Mouse (Mus musculus) CH12.LX (cell line): ENCODE results near the gene Dnajc10. TPM values are rescaled to one million over a fixed set of nuclear protein-coding genes. Genes with fewer than 3 reads are reported as not detected.

ENCODE experiments used
- DNase-seq: peaks from one replicate; pipeline ENCODE4 v3.0.0-alpha.2; 2013; ENCODE audit errors: extremely low read depth
- H3K27ac ChIP-seq: 2 replicates; pipeline ENCODE4 v1.5.1; 2012; ENCODE audit warnings: low read depth, mild to moderate bottlenecking, control low read depth, moderate library complexity; ENCODE audit not compliant: insufficient read depth
- H3K27me3 ChIP-seq: replicated peaks from 2 replicates; pipeline ENCODE3; 2012; ENCODE audit warnings: inconsistent platforms
- H3K36me3 ChIP-seq, 2 experiments: replicated peaks in 1 of 2; 2 replicates each; pipeline versions ENCODE3 to v1.6.1; 2012; ENCODE audit warnings: inconsistent platforms in 1 of 2, low read length in 1 of 2, mild to moderate bottlenecking in 1 of 2, mixed read lengths in 1 of 2, moderate library complexity in 1 of 2; ENCODE audit not compliant: control insufficient read depth in 1 of 2, insufficient read depth in 1 of 2
- H3K4me1 ChIP-seq, 2 experiments: 2 replicates each; pipeline ENCODE4 v1.6.1; 2012; ENCODE audit warnings: inconsistent platforms in 1 of 2, moderate library complexity in 1 of 2; ENCODE audit not compliant: insufficient read depth in 2 of 2, control insufficient read depth in 1 of 2
- H3K4me2 ChIP-seq: 2 replicates; pipeline ENCODE4 v1.6.1; 2012; ENCODE audit warnings: low read depth, mild to moderate bottlenecking, control low read depth; ENCODE audit not compliant: poor library complexity, insufficient read depth, severe bottlenecking
- H3K4me3 ChIP-seq, 3 experiments: fragments of 150-350 bp in 1 of 3; sonication (generic) in 1 of 3; replicated peaks in 1 of 3; 2 replicates each; pipeline versions ENCODE3 to v1.5.1; 2011 to 2012; ENCODE audit warnings: low read depth in 2 of 3, low read length in 2 of 3, mild to moderate bottlenecking in 2 of 3, moderate library complexity in 2 of 3, control low read depth in 1 of 3, improper control_type of control experiment in 1 of 3, inconsistent platforms in 1 of 3, mixed read lengths in 1 of 3; ENCODE audit not compliant: poor library complexity in 1 of 3
- H3K79me2 ChIP-seq: replicated peaks from 2 replicates; pipeline ENCODE4 v1.6.1; 2012; ENCODE audit warnings: mild to moderate bottlenecking, moderate library complexity; ENCODE audit not compliant: control insufficient read depth, poor library complexity, insufficient read depth, severe bottlenecking; ENCODE audit errors: extremely low read depth
- H3K9ac ChIP-seq: 2 replicates; pipeline ENCODE4 v1.6.1; 2012; ENCODE audit warnings: low read depth, mild to moderate bottlenecking, control low read depth, moderate library complexity; ENCODE audit not compliant: insufficient read depth
- H3K9me3 ChIP-seq: replicated peaks from 2 replicates; pipeline ENCODE3; 2012; ENCODE audit warnings: low read length, inconsistent platforms, mixed read lengths
- BHLHE40 ChIP-seq: IDR thresholded peaks from 2 replicates; pipeline ENCODE4 v1.6.1; 2011; ENCODE audit warnings: mild to moderate bottlenecking, low read depth, low read length, improper control_type of control experiment
- CHD1 ChIP-seq: IDR thresholded peaks from 2 replicates; pipeline ENCODE4 v1.6.1; 2012; ENCODE audit warnings: low read depth, low read length, improper control_type of control experiment, inconsistent platforms
- CHD2 ChIP-seq: IDR thresholded peaks from 2 replicates; pipeline ENCODE4 v1.6.1; 2011; ENCODE audit warnings: low read length, improper control_type of control experiment
- CTCF ChIP-seq, 2 experiments: IDR thresholded peaks in 1 of 2; conservative IDR thresholded peaks in 1 of 2; 2 replicates each; pipeline ENCODE4 v1.5.1; 2011 to 2012; ENCODE audit warnings: low read depth in 2 of 2, low read length in 2 of 2, improper control_type of control experiment in 1 of 2, inconsistent platforms in 1 of 2, mild to moderate bottlenecking in 1 of 2, moderate library complexity in 1 of 2
- ELF1 ChIP-seq: IDR thresholded peaks from 2 replicates; pipeline ENCODE4 v1.6.1; 2014; ENCODE audit warnings: low read depth, mild to moderate bottlenecking, inconsistent platforms, low read length, improper control_type of control experiment
- IRF4 ChIP-seq: IDR thresholded peaks from 2 replicates; pipeline ENCODE4 v1.6.1; 2014; ENCODE audit warnings: low read depth, mild to moderate bottlenecking, inconsistent platforms, low read length, improper control_type of control experiment
- JUN ChIP-seq: IDR thresholded peaks from 2 replicates; pipeline ENCODE4 v1.6.1; 2011; ENCODE audit warnings: low read depth, mild to moderate bottlenecking, low read length, improper control_type of control experiment, moderate library complexity; ENCODE audit not compliant: insufficient read depth
- KAT2A ChIP-seq: IDR thresholded peaks from 2 replicates; pipeline ENCODE4 v1.6.1; 2012; ENCODE audit warnings: low read length, improper control_type of control experiment, inconsistent platforms; ENCODE audit not compliant: insufficient replicate concordance
- MAFK ChIP-seq: IDR thresholded peaks from 2 replicates; pipeline ENCODE4 v1.6.1; 2011; ENCODE audit warnings: low read length, improper control_type of control experiment; ENCODE audit not compliant: insufficient replicate concordance
- MAX ChIP-seq: IDR thresholded peaks from 2 replicates; pipeline ENCODE4 v1.6.1; 2011; ENCODE audit warnings: low read length, improper control_type of control experiment
- MEF2A ChIP-seq: IDR thresholded peaks from 2 replicates; pipeline ENCODE4 v1.6.1; 2014; ENCODE audit warnings: low read depth, mild to moderate bottlenecking, inconsistent platforms, low read length, improper control_type of control experiment, borderline replicate concordance
- NRF1 ChIP-seq: IDR thresholded peaks from 2 replicates; pipeline ENCODE4 v1.6.1; 2014; ENCODE audit warnings: low read depth, mild to moderate bottlenecking, inconsistent platforms, low read length, improper control_type of control experiment, moderate library complexity
- PAX5 ChIP-seq: IDR thresholded peaks from 2 replicates; pipeline ENCODE4 v1.6.1; 2012; ENCODE audit warnings: low read length, inconsistent platforms, mixed read lengths
- RAD21 ChIP-seq: IDR thresholded peaks from 2 replicates; pipeline ENCODE4 v1.6.1; 2011; ENCODE audit warnings: low read depth, mild to moderate bottlenecking, low read length, improper control_type of control experiment, moderate library complexity
- RCOR1 ChIP-seq: conservative IDR thresholded peaks from 2 replicates; pipeline ENCODE4 v1.6.1; 2012; ENCODE audit warnings: low read depth, mild to moderate bottlenecking, inconsistent platforms, low read length, improper control_type of control experiment
- SMC3 ChIP-seq: IDR thresholded peaks from 2 replicates; pipeline ENCODE4 v1.6.1; 2011; ENCODE audit warnings: low read depth, low read length, improper control_type of control experiment
- TCF12 ChIP-seq: IDR thresholded peaks from 2 replicates; pipeline ENCODE4 v1.6.1; 2014; ENCODE audit warnings: low read depth, mild to moderate bottlenecking, inconsistent platforms, low read length, improper control_type of control experiment
- USF1 ChIP-seq: IDR thresholded peaks from 2 replicates; pipeline ENCODE4 v1.6.1; 2014; ENCODE audit warnings: low read depth, mild to moderate bottlenecking, inconsistent platforms, low read length, improper control_type of control experiment
- USF2 ChIP-seq: conservative IDR thresholded peaks from 2 replicates; pipeline ENCODE4 v1.6.1; 2011; ENCODE audit warnings: low read depth, low read length, improper control_type of control experiment
- dilution Hi-C: fragments of 300-500 bp; cut with MboI; formaldehyde crosslinking; loops from 2 replicates; pipeline ENCODE4 v1.14.3; 2020; ENCODE audit warnings: low sequenced_read_pairs; ENCODE audit not compliant: extremely low pct_unique_long_range_greater_than_20kb, extremely low pct_ligation_motif_present
- in situ Hi-C: fragments of 300-500 bp; cut with MboI; formaldehyde crosslinking; loops from 3 replicates; pipeline ENCODE4 v1.14.3; 2019; ENCODE audit warnings: low sequenced_read_pairs, low pct_ligation_motif_present, low pct_unique_long_range_greater_than_20kb, mixed read lengths
- polyA plus RNA-seq: library from polyadenylated mRNA; unstranded; fragments of >175 nt; gene quantifications from 2 replicates; pipeline ENCODE4 v1.2.1, GENCODE M21; 2012; ENCODE audit warnings: low read depth; ENCODE audit not compliant: insufficient read length
- total RNA-seq, 2 experiments: library from RNA; depleted of rRNA; stranded (reverse); fragments of 300-350 nt in 1 of 2; fragments of >200 nt in 1 of 2; gene quantifications; 2 replicates each; pipeline ENCODE4 v1.2.3; 2012 to 2014

Dnajc10 gene
- total and polyA plus RNA-seq, 3 experiments = 48.3 to 81.3 (median 65.1) TPM

DNA sequence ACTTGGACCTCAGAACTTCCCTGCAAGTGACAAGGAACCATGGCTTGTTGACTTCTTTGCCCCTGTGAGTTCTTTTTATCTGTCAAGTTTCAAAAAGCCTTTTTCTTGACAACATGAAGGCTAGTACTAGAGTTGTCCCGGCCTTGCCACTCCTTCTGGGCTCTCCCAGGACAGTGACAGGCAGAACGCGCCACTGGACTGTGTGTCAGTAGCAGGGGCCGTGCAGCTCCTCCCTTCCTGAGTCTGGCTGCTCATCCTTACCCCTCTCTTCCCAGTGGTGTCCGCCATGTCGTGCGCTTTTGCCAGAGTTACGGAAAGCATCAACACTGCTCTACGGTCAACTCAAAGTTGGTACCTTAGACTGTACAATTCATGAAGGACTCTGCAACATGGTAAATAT is 25.3 kb downstream of the Dnajc10 start:
- no peak overlapping the region for H3K4me3 ChIP-seq
- in situ Hi-C loops = loop anchor here (25.0 kb wide), 1 partner anchor 297 kb away; no protein-coding TSS in a partner anchor
- H3K9ac ChIP-seq = no peak overlapping the region
- H3K27me3 ChIP-seq = no peaks in the 10 kb centered on the region
- H3K4me2 ChIP-seq = no peak overlapping the region
- dilution Hi-C loops = no loop called here
- H3K79me2 ChIP-seq = no peaks in the 10 kb centered on the region
- H3K4me1 ChIP-seq = peaks cover 0 to 14% of the 10 kb centered on the region in 2 experiments; a peak in 2 of 4 replicates
- no peak for TF ChIP-seq MEF2A
- no peak overlapping the region for H3K27ac ChIP-seq
- no peak for DNase-seq
- no peaks in the 10 kb centered on the region for H3K9me3 ChIP-seq
- peaks cover 56 to 91% of the 10 kb centered on the region in 2 experiments for H3K36me3 ChIP-seq

DNA sequence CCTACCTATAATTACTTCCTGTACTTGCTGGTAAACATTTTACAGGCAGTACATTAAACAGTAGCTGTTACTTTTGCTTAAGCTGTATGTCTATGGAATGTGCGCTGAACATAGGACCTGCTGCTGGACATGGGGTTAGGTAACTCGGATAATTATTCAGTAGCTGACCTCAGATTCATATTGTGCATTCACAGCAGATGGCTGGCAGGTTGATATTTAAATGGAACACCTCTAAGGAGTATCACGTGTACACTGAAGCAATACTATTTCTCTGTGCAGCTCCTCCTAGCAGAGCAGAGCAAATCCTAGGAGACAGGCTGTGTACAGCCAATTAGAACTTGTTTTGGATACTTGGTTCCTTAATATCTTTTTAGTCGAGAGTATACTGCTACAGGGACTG is 39.3 kb downstream of the Dnajc10 start:
- Histone ChIP-seq H3K4me2 (no peak overlapping the region), H3K4me1 (no peaks in the 10 kb centered on the region), H3K9ac (no peak overlapping the region), H3K36me3 (peaks cover 30 to 56% of the 10 kb centered on the region in 2 experiments), H3K27ac (no peak overlapping the region), H3K4me3 (no peak overlapping the region), H3K79me2 (no peaks in the 10 kb centered on the region), H3K9me3 (no peaks in the 10 kb centered on the region), H3K27me3 (no peaks in the 10 kb centered on the region)
- in situ Hi-C loops (no loop called here), dilution Hi-C loops (no loop called here)
- TF ChIP-seq JUN (no peak), RCOR1 (no peak), NRF1 (no peak), MEF2A (no peak), KAT2A (no peak), IRF4 (no peak), SMC3 (no peak), USF1 (no peak), CTCF (conservative IDR thresholded peaks at IDR 0.05 in 1 of 2, IDR thresholded peaks at IDR 0.05 in 1 of 2; ENCODE audit: low read depth in 2 of 2, low read length in 2 of 2) (no peak), TCF12 (no peak), BHLHE40 (no peak), ELF1 (no peak), CHD1 (no peak), RAD21 (no peak), MAFK (no peak), MAX (no peak), CHD2 (no peak), PAX5 (no peak), USF2 (no peak)
- no peak for DNase-seq
